Mouse (Mus musculus): ENCODE results near the gene Zmym1.
"Not testable (repeated sequence)": the region's sequence is repeated elsewhere in the genome, so short reads cannot be mapped to it uniquely, and the experiment has no call there.

Gene Zmym1

DNA sequence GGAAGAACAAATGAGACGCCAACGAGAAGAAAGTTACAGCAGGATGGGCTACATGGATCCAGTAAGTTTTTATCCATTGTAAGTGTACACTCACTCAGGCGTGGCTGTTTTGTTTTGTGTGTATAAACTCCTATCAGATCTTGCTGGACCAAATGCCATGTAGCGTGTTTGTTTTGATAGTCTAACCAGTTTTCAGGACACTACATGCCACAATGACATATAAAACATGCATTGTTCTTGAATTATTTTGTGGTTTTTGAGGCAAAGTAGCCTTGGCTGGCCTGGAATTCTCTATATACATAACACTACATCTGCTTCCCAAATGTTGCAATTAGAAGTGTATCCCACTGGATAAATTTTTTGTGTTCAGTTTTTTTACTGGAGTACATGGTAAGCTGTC lies 34.1 kb downstream of the Zmym1 start:
- no peak for DNase-seq

DNA sequence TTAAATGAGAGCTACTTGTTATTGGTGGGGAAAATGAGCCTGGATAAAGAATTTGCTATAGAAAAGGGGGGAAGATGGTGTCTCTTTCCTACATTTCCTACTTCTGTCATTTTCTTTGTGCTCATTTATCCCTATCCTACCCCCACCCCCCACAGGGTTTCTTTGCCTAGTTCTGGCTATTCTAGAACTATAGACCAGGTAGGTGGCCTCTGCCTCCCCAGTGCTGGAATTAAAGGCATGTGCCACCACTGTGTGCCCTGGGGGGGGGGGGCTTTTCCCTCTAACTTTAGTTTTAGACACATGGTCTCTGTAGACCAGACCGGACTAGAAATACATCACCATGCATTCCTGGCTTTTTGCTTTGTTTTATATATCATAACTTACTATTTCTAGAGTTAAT lies 36.7 kb downstream of the Zmym1 start:
- DNase-seq, result no peak

DNA sequence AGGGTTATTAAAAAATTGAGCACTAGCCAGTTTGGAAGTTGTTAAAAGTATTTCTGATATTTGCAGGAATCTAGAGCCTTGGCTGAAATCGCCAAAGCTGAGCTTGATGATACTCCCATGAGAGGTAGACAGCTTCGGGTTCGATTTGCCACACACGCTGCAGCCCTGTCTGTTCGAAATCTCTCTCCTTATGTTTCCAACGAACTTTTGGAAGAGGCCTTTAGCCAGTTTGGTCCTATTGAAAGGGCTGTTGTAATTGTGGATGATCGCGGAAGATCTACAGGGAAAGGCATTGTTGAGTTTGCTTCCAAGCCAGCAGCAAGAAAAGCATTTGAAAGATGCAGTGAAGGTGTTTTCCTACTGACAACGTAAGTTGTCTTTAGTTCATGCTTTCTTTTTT lies 37.8 kb downstream of the Zmym1 start:
- DNase-seq, result no peak

DNA sequence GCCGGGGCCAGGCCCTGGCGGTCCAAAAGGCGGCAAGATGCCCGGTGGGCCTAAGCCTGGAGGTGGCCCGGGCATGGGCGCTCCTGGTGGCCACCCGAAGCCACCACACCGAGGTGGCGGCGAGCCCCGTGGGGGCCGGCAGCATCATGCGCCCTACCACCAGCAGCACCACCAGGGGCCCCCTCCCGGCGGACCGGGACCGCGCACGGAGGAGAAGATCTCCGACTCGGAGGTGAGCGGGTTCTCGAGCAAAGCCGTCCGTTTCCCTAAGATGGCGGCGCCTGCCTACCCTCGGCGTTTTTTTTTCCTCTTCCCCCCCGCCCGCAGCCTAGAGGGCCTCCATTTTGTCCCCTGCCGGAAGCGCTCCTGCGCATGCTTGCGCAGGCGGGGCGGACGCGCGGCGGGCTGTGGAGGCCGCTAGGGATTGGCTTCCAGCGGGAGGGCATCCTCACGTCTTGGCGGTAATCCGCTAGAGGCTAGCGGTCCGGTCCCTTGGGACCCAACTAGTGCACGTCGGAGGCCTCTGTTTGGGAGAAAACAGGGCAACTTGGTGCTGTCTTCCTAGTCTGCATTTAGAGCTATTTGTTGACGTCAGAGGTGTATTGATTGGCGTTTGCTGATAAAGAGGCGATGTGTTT lies 38.8 kb downstream of the Zmym1 start:
- DNase-seq, result peak; percentile 94

DNA sequence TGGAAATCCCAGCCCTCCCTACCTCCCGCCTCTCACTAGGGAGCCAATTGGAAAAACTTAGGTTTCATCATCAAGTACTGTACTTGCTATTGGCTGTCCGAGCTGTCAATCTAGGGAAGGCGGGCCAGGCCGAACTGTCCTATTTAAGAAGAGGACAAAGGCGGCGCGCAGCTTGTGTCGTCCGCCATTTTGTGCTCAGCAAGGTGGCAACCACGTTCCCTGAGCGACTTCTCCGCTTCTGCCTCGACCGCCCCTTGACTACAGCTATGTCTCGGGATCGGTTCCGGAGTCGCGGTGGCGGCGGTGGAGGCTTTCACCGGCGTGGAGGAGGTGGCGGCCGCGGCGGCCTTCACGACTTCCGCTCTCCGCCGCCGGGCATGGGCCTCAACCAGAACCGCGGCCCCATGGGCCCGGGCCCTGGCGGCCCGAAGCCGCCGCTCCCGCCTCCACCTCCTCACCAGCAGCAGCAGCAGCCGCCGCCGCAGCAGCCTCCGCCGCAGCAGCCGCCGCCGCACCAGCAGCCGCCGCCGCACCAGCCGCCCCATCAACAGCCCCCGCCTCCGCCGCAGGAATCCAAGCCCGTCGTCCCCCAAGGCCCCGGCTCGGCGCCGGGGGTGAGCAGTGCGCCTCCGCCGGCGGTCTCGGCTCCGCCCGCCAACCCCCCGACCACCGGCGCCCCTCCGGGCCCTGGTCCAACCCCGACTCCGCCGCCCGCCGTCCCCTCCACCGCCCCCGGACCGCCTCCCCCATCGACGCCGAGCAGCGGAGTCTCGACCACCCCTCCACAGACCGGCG lies 39.6 kb downstream of the Zmym1 start, which contains the start of gene Sfpq:
Gene Sfpq (plus strand): TSS at position 174 of the 795 bp plus-strand sequence.
- DNase-seq, result peak; percentile 99

DNA sequence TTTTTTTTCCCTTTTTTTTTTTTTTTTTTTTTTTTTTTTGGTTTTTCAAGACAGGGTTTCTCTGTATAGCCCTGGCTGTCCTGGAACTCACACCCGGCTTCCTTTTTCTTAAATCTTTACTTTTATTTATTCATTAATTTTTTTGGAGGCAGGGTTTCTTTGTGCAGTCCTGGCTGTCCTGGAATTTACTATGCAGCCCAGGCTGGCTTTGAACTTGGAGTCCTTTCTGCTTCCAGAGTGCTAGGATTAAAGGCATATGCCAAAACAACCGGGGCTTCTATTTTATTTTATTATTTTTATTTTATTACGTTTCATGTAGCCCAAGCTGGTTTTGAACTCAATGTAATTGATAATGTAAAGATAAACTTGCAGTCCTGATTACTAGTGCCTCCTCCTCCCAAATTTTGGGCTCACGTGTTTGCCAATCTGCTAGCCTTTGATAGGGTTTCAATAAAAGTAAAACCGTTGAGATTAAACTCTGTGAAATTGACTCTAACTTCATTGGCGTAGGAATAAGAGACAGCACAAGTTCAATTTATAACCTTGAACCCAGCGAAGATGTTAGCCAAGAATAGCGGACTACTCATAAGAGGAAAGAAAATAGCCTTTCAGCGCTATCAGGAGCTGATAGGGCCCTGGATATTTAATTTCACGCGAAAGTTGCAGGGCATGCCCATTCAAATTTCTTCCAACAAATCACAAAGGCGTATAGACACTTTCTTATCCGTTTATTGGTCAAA lies 40.4 kb downstream of the Zmym1 start:
- DNase-seq, result no peak

DNA sequence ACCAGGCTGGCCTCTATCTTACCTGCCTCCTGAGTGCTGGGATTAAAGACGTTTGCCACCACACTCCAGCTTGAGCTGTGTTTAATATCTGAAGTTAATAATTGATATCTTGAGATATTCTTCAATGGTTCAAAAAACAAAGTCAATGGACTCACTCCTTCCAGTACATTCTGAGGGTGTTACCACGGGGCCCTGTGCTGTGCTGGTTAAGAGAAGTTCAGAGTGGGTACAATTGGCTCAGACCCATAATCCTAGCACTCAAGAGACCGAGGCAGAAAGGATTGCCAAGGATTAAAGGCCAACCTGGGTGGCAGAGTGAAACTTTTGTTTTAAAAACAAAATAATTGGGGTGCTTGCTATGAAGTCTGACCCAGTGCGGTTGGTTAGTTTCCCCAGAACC lies 44.6 kb downstream of the Zmym1 start:
- no peak for DNase-seq

DNA sequence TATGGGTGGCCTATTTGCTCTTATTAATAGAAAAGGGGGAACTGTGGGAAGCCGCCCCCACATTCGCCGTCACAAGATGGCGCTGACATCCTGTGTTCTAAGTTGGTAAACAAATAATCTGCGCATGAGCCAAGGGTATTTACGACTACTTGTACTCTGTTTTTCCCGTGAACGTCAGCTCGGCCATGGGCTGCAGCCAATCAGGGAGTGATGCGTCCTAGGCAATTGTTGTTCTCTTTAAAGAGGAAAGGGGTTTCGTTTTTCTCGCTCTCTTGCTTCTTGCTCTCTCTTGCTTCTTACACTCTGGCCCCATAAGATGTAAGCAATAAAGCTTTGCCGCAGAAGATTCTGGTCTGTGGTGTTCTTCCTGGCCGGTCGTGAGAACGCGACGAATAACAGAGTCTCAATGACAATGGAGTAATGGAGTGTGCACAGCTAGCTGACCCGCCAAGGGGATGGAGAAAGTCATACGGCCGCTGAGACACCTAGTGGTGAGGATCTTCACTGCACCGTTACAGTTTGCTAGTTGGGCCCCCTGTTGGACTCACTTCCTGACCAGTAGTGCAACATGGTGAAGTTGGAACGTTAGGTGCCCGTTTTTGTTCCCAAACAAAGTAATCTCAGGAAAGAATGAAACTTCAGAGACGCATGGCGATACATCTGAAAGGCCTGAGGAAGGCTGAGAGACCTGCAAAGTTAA lies 45.5 kb downstream of the Zmym1 start:
- DNase-seq, result peak; percentile 92

DNA sequence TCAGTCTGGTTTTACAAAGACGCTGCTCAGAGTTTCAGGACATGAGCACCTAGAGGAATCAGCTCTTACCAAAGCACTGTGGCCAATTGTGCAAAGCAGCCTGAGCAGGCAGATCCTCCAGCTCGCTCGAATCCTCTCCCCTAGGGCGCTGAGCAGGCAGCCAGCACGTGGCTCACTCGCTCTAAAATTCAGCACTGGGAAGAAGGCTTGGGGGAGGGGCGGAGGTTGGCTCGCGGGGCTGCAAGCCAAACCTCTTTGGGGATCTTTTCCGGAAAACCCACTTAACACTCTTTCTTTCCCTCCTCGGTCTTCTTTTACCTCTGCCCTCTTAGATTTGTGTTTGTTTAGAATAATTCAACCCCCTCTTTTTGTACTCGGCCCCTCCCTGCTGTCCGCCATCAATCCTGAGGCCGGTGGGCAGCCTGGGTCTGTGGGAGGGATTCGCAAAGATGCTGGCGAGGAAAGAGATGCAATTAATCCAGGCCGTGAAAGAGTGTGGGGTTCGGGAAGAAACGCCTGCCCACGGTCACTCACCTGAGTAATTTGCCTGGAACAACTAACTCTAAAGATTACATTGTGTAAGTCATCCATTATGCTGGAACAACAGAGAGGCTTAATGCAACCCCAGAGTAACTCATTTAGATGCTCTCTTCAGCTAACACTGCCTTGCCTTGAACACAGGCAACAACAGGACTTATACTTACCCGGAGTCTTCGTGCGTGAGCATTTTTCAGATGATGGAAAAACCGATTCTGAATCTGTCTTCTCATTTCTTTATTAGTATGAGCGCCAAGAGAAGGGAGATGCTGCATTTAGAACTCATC lies 55.6 kb downstream of the Zmym1 start:
- DNase-seq, result peak; percentile 56

DNA sequence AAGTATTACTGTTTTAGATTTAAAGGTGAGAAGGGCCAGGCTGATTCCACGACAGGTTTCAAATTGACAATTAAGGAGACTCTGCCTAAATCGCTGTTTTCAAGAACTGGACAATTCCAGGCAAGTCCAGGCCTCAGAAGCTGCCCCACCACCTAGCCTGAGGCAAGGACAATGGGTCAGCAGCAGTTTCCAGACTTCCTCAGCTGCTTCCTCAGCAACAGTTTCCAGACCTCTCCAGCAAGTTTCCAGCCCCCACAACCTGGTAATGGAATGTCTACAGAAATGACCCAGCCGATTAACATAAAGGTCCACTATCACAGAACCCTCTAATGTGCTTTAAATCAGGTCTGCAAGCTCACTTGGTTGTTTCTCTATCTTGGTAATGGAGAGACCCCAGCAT lies 56.6 kb downstream of the Zmym1 start:
- DNase-seq, result no peak

DNA sequence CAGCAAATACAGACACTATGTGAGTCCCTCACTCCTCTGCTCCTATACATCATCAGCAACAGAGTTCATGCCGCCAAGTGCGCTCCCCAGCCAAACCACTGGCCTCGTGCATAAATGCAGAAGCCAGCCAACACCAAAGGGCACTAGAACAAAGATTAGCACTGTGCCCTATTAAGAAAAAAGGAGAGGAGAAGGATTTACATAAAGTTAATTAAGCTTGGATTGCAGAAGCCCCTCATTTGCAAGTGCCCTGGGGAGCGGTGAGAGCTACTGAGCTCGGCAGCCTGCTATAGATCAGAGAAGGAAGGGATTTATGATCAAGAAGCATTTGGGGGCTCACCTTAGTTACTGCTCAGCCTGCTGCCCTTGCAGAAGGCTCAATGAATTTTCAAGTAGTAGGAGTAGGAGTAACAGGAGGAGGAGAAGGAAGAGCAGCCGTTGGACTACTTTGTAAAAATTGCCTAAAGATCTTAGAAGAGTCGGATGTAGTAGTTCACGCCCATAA lies 60.3 kb downstream of the Zmym1 start:
- no peak for DNase-seq

DNA sequence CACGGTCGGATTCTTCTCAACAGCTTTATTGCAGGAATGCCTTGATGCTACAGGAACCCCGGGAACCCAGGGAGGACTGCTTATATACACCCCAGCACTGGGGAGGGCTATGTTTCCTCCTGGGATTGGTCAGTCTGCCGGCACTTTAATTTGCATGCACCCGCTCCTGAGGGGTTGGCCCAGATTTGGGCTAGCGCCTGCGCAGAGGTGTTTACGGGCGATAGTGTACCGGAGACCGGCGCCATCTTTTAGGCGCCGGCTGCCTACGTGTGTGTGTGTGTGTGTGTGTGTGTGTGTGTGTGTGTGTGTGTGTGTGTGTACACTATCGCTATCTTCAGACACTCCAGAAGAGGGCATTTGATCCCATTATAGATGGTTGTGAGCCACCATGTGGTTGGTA lies 61.6 kb downstream of the Zmym1 start:
- not testable (repeated sequence) for DNase-seq

Measured in lung, postnatal 10 days (tissue).